Mouse (Mus musculus): ENCODE results near the gene Gm45711.
"Not testable (repeated sequence)": the region's sequence is repeated elsewhere in the genome, so short reads cannot be mapped to it uniquely, and the experiment has no call there.

Gm45711 gene

GRCm38 (mm10) chr8:104321267-104321666 is 11.4 kb upstream of the Gm45711 start, which contains the start of gene Gm11020:
TSS of gene Gm11020 (plus strand) at chr8:104321567.
- not testable (repeated sequence) for DNase-seq (ENCODE audit: low read depth, low spot score)

DNA sequence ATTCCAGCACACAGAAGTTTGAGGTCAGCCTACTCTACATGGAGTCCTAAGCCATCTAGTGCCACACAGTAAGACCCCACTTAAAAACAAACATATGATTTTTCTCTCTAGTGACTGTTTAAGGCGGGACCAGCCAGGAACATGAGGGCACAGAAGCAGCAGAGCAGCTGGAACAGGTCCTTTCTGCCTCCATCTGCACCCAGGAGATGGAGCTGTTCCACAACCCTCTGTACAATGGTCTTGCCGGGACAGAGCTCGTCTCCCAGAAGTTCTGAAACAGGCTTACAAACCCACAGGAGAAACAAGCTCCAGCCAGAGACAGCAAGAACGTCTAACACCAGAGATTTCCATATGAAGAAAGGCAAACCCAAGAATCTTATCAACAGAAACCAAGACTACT is 3.4 kb upstream of the Gm45711 start:
- no peak for DNase-seq (ENCODE audit: low read depth, low spot score)

DNA sequence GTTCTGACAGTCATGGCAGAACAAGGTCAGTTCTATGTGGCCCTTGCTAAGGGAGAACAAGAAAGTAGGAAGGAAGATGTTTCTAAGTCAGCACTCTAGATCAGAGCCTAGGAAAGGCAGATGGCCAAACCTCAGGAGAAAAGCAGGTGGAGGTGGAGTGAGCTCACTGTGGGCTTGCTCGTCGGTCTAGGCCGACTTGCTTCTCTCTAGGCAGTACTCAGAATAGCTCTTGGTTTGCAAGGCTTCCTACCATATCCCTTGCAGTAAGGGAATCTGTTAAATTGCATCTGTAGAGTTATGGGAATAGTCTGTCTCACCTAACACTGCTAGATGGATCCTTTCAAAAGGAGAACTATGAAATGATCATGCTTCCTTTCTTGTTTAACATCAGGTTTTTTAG is 2.1 kb upstream of the Gm45711 start:
- DNase-seq (ENCODE audit: low read depth, low spot score) = not testable (repeated sequence)

GRCm38 (mm10) chr8:104308341-104308740 is 1.5 kb downstream of the Gm45711 start:
- not testable (repeated sequence) for DNase-seq (ENCODE audit: low read depth, low spot score)

DNA sequence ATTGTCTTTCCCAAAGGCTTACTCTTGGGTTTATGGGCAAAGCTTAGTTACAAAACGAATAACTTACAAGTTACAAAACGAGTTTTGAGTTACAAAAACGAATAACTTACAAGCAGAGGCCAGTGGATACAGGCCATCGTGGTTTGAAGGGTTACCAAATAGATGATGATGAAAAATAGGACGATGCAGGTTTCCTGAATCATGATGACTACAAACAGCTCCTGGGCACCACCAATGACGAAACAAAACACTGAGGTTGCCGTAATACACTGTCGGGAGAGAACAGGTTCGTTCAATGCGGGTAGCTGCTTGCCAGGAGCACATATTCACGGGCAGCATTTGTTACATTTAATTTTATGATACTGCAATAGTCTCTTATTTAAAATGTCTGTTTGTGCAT is 4.9 kb downstream of the Gm45711 start:
- DNase-seq (ENCODE audit: low read depth, low spot score) = no peak

- not testable (repeated sequence) for DNase-seq (ENCODE audit: low read depth, low spot score)
Observed at GRCm38 (mm10) chr8:104302536-104302935, 7.3 kb downstream of the Gm45711 start.

DNA sequence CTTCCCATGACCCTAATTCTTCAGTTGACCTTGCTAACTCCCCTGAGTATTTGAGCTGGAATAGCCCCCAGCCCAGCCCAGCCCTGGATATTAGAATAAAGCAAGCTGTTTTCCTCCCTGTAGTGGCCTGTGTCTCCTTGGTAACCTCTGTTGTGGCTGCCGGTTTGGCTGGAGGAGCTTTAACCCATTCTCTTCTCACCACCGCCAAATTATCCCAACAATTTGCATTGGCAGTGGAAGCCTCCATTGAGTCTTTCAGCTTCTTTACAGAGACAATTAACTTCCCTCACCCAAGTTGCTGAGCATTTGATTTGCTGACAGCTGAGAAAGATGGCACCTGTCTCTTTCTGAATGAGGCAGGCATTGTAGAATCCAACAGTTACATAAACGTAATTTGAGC is 8.3 kb downstream of the Gm45711 start:
- not testable (repeated sequence) for DNase-seq (ENCODE audit: low read depth, low spot score)

- no peak for DNase-seq (ENCODE audit: low read depth, low spot score)
Observed at GRCm38 (mm10) chr8:104294396-104294795, 15.5 kb downstream of the Gm45711 start.

- not testable (repeated sequence) for DNase-seq (ENCODE audit: low read depth, low spot score)
Observed at GRCm38 (mm10) chr8:104293081-104293480, 16.8 kb downstream of the Gm45711 start, which contains the start of gene Cmtm2a. TSS of gene Cmtm2a (minus strand) at chr8:104293181.

DNA sequence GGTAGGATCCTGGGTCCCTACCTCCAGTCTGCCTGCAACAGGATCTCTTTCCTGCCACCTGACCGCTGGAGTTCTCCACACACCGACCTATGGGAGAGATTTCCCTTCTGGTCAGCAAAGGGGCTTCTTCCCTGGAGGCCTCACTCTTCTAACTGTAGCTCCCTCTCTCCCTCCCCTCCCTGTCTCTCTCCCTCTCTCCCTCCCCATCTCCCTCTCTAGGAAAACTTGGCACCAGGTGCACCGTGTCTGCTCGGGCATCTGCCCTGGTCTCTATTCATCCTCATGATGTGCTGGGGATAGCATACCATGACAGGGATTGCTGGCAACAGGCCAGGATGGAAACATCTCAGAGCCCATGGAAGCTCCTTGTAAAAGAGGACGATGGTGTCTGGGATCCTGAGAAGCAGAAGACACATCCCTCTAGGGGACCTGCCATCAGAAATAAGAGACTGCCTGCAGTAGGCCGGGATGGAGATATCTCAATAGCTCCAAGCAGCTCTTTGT is 40.9 kb downstream of the Gm45711 start:
- no peak for DNase-seq (ENCODE audit: low read depth, low spot score)

GRCm38 (mm10) chr8:104268368-104268767 is 41.5 kb downstream of the Gm45711 start:
- DNase-seq (ENCODE audit: low read depth, low spot score) = no peak

GRCm38 (mm10) chr8:104264271-104264935 is 45.5 kb downstream of the Gm45711 start:
- not testable (repeated sequence) for DNase-seq (ENCODE audit: low read depth, low spot score)

DNA sequence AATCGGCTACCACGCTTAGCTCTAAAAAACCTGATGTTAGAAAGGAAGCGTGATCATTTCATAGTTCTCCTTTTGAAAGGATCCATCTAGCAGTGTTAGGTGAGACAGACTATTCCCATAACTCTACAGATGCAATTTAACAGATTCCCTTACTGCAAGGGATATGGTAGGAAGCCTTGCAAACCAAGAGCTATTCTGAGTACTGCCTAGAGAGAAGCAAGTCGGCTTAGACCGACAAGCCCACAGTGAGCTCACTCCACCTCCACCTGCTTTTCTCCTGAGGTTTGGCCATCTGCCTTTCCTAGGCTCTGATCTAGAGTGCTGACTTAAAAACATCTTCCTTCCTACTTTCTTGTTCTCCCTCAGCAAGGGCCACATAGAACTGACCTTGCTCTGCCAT is 48.1 kb downstream of the Gm45711 start:
- DNase-seq (ENCODE audit: low read depth, low spot score) = not testable (repeated sequence)

GRCm38 (mm10) chr8:104253016-104253415 is 56.9 kb downstream of the Gm45711 start:
- no peak for DNase-seq (ENCODE audit: low read depth, low spot score)

GRCm38 (mm10) chr8:104251461-104251860 is 58.4 kb downstream of the Gm45711 start:
- DNase-seq (ENCODE audit: low read depth, low spot score) = no peak

GRCm38 (mm10) chr8:104250439-104251367 is 59.2 kb downstream of the Gm45711 start, which contains the start of gene Cklf:
TSS of gene Cklf (plus strand) at chr8:104250861.
- DNase-seq (ENCODE audit: low read depth, low spot score) = peak; percentile 79

- no peak for DNase-seq (ENCODE audit: low read depth, low spot score)
Observed at GRCm38 (mm10) chr8:104249442-104249996, 60.4 kb downstream of the Gm45711 start.

DNA sequence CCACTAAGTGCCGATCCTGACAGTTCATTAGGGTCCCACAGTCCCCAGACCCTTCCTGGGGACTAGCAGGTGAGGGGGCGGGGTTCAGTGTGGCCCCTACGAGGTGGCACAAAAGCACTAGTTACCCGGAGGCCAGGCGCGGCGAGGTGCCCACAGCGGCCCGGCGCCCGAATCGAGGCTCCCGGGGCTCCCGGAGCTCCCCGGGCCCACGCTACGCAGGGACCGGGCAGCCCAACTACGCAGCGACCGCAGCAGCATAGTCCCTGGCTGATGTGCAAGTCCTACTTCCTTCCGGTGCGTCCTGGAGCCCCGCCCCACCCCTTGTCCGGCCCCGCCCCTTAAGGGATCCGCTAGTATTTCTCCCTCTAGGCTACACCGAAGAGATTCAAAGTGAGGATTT is 61.6 kb downstream of the Gm45711 start, which contains the start of gene Tk2:
Tk2 (minus strand) TSS at position 283 of the 400 bp plus-strand sequence.
- DNase-seq (ENCODE audit: low read depth, low spot score) = peak; percentile 55

DNA sequence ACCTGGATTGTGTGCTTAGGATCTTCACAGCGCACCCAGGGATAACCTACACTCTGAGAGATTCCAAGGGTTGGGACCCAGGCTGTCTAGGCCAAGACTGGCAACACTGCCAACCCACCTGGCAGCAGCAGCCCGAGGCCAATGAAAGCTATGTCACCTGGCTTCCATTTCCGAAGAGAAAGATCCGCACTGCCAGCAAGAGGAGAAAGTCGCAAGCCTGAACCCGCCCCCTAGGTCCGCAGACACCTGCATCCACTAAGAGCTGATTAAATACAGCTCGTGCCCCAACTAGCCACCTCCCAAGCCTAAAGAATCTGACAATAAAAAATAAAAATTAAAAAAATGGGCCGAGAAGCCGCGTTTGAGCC is 62.0 kb downstream of the Gm45711 start:
- DNase-seq (ENCODE audit: low read depth, low spot score) = no peak

DNA sequence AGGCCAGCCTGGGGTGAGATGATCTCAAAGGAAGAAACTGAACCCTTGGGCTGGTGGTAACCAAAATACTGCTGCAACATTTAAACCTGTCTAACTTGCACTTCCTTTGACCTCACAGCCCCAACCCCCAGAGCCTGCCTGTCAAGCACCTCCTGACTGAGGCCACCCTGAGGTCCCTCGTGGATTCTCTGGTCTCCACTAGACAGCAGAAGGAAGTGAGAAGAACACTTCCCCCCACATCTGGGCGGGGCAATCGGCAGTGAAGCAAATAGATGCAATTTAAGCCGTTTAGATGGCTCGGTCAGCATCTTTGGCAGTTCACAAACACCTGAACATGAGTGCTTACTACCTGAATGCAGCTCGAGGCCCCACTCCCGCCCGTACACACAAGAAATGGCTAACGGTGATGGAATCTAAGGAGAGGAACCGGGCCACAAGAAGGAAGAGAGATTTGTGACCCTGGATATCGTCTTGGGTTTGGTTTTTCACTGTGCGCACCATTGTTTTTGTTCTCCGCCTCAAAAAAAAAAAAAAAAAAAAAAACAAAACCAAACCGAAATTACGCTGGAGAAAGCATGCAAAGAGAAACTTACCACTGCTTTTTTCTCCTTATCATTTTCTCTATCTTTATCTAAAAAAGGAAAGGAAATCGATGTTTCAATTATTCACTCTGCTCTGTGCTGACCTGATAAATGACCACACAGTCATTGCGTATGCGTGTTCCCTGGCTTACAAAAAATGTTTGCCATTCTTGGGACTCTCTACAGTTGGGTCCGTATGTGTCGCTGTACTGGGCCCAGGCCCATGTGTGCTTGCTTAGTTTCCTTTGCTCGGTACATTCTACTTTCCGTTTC is 62.6 kb downstream of the Gm45711 start:
- no peak for DNase-seq (ENCODE audit: low read depth, low spot score)

DNA sequence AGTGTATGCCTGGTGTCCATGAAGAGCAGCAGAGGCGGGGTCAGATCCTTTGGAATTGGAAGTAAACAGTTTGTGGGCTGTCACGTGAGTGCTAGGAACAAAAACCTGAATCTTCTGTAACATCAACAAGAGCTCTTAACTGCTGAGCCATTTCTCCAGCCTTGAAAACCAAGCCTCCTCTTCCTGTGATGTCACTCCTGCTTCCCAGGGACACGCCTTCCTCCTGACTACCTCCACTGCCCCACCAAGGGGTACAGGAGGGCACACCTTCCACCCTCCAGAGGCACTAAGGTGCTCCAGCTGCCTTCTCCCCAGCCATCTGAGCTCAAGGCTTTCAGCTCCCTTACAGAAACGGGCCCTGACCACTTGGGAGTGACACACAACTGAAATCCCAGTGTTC is 63.3 kb downstream of the Gm45711 start:
- DNase-seq (ENCODE audit: low read depth, low spot score) = no peak
